Mouse (Mus musculus): ENCODE results near the gene Polm. TPM values are rescaled to one million over a fixed set of nuclear protein-coding genes. Genes with fewer than 3 reads are reported as not detected.

The Polm gene
- total RNA-seq, 2 experiments from 2014 or later, result 15.9 to 18.3 TPM

DNA sequence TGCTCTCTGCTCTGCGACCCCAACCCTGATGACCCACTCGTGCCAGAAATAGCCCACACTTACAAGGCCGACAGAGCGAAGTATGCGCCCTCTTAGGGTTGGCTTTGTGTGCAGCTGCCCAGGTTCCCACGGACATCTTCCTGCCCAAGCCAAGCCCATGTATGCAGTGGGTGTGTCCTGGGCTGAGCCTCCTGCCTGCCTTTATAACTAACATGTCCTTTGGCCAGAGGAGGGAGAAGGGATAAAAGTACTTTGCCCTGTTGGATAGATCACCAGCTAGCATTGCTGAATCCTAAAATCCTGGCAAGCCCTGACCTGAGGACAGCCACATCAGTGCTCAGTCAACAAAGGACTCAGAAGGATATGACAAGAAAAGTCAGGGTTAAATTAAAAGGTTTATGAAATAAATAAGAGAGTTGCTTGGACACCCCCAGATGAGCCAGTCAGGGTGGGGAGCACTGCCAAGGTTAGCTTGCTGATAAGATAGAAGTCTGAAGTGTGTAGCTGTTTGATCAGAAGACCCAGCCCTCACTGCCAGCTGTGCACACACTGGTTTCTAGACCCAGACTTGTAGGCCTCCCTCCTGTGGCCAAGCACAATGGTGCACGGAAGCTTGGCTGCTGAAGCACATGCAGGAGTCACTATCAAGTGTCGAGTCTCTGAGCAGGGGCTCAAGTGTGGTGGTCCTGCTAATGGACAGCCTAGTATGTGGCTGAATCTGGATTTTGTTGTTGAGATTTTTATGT lies 55.4 kb downstream of the Polm start:
- no peak for DNase-seq (ENCODE audit: low spot score in 2 of 2)

DNA sequence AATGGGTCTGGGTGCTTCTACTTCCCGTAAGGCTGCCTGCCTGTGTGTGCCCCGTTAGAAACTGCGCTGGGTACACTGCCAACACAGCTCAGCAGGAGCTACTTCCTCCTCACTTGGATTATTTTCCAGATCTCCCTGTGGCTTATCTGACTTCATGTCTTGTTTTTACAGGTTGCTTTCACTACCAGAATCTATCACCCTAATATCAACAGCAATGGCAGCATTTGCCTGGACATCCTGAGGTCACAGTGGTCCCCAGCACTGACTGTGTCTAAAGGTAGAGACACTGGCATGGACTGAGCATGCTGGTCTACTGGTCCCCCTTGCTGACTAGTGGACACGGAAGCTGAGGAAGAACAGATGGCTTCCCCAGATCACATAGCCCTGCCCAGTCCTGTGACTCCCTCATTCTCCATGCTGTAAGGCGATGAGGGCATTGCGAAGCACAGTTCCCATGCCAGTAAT lies 57.7 kb downstream of the Polm start:
- DNase-seq (ENCODE audit: low spot score in 2 of 2), result no peak

DNA sequence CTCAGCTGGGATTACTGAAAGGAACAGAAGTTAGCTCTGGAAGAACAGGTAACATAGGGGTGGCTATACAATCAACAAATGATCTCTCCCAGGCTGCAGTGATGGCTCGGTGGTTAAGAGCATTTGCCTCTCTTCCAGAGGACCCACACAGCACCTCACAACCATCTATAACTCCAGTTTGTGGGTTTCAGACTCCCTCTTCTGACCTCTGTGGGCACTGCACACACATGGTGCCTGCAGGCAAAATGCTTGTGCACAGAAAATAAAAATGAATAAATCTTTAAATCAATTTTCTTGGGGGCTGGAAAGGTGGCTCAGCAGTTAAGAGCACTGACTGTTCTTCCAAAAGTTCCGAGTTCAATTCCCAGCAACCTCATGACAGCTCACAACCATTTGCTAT lies 59.3 kb downstream of the Polm start:
- no peak for DNase-seq (ENCODE audit: low spot score in 2 of 2)

Other genes with a start within 250 kb of the Polm start
- 100 to 1,000 TPM; 118 to 121 TPM for gene Mrps24, start 122.3 kb downstream of the Polm start, total RNA-seq (2021)
- 10 to 100 TPM; 50.6 to 56.8 TPM for gene Urgcp, start 75.6 kb downstream of the Polm start, total RNA-seq (2021)
- gene Dbnl, start 49.5 kb downstream of the Polm start, total RNA-seq (2021), result 10 to 100 TPM; 64.8 to 72.0 TPM
- 10 to 100 TPM; 21.8 to 42.5 TPM for gene Pgam2, start 34.3 kb downstream of the Polm start, total RNA-seq (2021)
- 100 to 1,000 TPM; 293 to 325 TPM for gene Aebp1, start 23.9 kb upstream of the Polm start, total RNA-seq (2021)
- gene Pold2, start 40.3 kb upstream of the Polm start, total RNA-seq (2021), result 10 to 100 TPM; 61.2 to 78.6 TPM
- under 1 TPM; 0.56 to 0.76 TPM for gene Myl7, start 60.8 kb upstream of the Polm start, total RNA-seq (2021)
- 1 to 10 TPM; 5.1 to 6.3 TPM for gene Gck, start 112.1 kb upstream of the Polm start, total RNA-seq (2021)
- gene Ykt6, start 117.7 kb upstream of the Polm start, total RNA-seq (2021), result 10 to 100 TPM; 97.9 to 98.2 TPM
- 10 to 100 TPM; 24.7 to 28.2 TPM for gene Camk2b, start 228.3 kb upstream of the Polm start, total RNA-seq (2021)

Data from adrenal gland, postnatal 4 days (tissue).